Mouse (Mus musculus) kidney, adult 8-10 months (tissue): ENCODE data around the gene Heatr3.

ENCODE experiments used
- DNase-seq, 2 experiments: peaks; one replicate each; pipeline ENCODE4 v3.0.0; 2022

Gene Heatr3

GRCm38 (mm10) chr8:88137748-88138484 is at the start of gene Heatr3:
Gene Heatr3 (plus strand): TSS chr8:88137855.
- peak; percentile 95 to 98 for DNase-seq

DNA sequence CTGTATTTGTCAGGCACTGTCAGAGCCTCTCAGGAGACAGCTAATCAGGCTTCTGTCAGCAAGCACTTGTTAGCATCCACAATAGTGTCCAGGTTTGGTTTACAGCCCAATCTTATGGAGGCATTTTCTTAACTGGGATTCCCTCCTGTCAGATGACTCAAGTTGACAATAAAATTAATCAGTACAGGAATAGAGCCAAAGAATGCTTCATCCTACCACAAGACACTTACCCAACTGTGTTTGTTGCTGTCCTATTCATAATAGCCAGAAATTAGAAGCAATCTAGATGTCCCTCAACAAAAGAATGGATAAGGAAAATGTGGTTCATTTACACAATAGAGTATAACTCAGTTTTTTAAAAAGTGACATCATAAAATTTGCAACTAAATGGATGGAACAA is 49.6 kb upstream of the Heatr3 start:
- DNase-seq, result no peak

- DNase-seq, result no peak
Measured at GRCm38 (mm10) chr8:88091661-88092060, 46.0 kb upstream of the Heatr3 start.

DNA sequence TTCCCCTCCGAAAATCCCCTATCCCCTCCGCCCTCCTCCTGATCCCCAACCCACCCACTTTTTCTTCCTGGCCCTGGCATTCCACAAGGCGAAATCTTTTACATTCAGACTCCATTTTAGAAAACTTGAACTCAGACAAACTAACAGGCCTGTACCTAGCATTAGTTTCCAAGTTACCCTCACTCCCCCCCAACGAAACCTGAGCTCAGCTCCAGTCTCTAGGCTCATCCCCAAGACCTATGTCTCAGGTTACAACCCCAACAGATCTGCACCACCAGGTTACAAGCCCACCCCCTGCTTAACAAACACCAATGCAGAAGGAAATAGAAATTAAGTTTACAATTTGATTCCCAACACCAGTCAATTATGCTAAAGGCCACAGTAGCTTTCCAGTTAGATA is 44.3 kb upstream of the Heatr3 start:
- no peak for DNase-seq

DNA sequence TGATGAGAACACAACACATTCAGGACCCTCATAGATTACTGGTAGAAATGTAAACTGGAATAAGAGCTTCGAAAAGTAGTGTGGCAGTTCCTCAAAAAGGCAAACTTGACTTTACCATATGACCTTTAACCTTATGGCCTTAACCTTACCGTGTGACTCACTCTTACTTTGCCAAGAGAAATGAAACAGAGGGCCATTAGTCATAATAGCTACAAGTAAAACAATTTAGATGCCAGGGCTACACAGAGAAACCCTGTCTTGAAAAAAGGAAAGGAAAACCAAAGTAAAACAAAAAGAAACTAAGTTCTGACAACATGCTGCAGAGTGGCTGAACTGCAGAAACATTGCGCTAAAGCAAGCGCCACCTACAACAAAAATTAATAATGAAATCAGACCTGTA is 38.8 kb upstream of the Heatr3 start:
- no peak for DNase-seq

DNA sequence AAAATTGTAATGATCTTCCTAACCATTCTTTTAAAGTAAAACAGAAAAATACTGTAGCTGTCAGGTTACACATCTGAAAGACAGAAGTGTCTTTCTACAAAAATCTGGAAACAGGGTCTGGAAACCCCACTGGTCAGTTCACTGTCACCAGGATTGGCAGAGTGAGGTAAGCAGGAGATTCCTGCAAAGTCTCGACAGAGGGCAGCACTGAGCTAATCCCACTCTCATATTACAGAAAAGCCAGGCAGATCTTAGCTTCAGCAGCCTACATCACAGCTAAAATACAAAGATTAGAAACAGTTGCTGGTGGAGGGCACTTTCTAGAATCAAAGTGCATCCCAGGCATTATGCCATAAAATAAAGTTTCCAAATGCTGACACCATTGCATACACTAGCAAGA is 38.1 kb upstream of the Heatr3 start:
- peak in 1 of 2 experiments; percentile 32 for DNase-seq

- no peak for DNase-seq
Measured at GRCm38 (mm10) chr8:88109241-88109640, 28.4 kb upstream of the Heatr3 start.

- peak; percentile 96 to 98 for DNase-seq
Measured at GRCm38 (mm10) chr8:88118456-88119036, 19.1 kb upstream of the Heatr3 start, which contains the start of gene Cnep1r1. Gene Cnep1r1 (plus strand): TSS chr8:88118769.

DNA sequence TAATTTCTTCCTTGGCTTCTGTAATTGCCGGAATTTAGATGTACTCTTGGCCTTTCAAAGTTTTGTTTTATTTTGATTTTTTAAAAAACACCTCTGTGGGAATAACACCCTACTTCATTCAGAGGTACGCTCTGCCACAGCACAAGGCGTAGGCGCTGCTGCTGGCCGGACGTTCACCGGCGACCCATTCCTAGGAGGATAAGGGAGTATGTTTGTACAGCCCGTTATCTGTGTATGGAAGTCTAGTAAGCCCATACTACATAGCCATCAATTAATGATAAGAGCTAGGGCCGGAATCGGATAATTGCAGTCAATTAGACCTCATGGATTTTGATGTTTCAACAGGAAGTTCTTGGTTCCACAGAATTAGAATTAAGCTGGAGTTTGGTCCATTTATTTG is 18.6 kb upstream of the Heatr3 start:
- DNase-seq, result no peak

- DNase-seq, result no peak
Measured at GRCm38 (mm10) chr8:88124850-88125249, 12.8 kb upstream of the Heatr3 start.

- no peak for DNase-seq
Measured at GRCm38 (mm10) chr8:88129397-88129796, 8.3 kb upstream of the Heatr3 start.

GRCm38 (mm10) chr8:88130754-88131317 is 6.8 kb upstream of the Heatr3 start:
- peak; percentile 38 to 54 for DNase-seq

DNA sequence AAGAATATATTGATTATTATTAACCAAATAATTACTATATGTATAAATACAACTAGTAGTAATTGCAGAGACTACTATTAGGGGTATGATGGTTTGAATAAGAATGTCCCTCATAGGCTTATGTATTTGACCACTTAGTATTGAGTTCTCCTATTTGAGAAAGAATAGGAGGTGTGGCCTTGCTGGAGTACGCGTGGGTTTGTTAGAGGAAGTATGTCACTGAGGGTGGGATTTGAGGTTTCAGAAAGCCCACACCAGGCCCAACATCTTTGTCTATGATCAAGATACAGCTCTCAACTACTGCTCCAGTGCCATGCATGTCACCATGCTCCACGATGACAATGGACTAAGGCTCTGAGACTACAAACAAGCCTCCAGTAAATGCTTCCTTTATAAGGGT is 1.6 kb downstream of the Heatr3 start:
- DNase-seq, result no peak

DNA sequence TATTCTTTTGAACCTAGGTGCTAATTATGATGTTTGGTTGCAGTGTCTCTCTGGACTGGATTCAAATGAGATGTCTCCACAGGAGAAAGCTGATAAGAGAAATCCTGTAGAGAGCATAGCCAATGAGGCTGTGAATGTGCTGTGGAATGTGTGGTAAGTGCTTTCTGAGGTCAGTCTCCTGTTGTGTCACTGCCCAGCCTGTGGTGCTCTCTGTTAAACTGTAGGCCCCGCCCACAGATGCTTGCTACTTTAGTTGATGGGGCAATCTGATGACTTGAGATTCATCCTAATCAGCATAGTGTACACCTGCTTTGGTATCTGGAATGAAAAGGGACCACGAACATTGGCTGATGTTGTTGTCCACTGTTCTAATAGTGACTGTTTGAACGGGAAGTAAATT is 4.0 kb downstream of the Heatr3 start:
- DNase-seq, result no peak

- no peak for DNase-seq
Measured at GRCm38 (mm10) chr8:88144041-88144440, 6.4 kb downstream of the Heatr3 start.

DNA sequence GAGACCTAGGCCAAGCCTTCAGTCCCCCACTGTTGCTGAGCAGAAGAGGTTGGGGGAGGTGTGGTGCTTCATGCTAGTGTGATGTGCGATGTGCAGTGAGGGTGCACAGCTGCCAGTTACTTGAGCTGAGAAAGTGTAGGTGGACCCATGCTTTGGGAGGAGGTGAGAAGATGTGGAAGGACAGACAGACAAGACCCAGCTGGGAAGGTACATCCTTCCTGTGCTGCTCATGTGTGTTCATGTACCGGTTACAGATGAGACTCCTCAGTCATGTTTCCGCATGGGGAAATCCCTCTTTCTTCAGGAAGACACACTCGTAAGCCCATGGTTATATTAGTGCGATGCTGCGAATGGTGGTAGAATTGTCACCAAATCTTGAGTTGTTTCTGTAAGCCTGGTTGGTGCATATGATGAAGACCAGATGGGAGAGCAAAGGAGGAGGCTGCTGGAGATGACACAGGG is 13.3 kb downstream of the Heatr3 start:
- no peak for DNase-seq

GRCm38 (mm10) chr8:88160237-88160995 is 22.8 kb downstream of the Heatr3 start:
- no peak for DNase-seq

DNA sequence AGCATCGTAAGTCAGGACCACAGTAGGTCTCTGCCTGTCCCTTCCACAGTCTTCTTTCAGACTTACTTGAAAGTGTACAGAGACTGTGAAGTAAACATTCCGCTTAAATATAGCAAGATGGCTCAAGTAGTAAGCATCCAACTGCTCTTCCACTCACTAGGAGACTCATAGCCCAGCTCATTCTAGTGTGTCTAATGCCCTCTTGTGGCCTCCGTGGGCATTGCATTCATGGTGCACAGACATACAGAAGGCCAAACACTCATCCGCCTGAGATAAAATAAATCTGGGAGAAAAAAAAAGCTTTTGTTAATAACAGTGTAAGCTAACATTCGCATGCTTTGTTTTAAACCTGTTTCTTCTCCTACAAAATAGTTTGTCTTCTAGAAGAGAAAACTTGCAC is 23.8 kb downstream of the Heatr3 start:
- DNase-seq, result peak; percentile 39 to 77

DNA sequence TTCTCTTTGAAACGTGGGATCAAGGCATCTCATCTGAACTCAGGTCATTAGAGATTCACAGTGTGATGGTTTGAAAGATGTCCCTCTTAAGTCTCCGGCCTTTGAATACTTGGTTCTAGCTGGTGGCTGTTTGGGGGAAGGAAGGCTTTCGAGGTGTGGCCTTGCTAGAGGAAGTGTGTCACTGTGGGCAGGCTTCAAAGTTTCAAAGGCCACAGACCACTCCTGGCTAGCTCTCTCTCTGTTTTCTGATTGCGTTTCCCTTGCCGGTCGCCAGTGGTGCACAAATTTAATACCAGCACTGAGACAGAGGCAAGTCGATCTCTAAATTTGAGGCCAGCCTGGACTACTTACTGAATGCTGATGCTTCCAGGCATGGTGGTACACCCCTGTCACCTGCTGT is 37.6 kb downstream of the Heatr3 start:
- DNase-seq, result no peak

DNA sequence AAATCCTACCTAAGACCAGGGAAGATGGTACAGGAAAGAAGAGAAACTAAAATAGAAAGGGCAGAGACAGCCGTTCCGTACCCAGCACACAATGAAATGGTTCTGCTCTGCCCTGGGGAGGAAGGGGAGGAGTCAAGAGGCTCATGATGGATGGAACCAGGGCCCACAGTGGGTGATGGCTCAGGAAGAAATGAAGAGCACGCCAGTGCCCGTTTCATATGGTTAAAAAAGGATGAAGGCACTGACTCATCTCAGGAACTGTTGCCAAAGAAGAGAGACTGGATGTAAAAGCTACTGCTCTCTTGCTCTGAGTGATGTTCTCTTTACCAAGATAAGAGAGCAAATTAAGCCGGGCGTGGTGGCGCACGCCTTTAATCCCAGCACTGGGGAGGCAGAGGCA is 39.6 kb downstream of the Heatr3 start:
- DNase-seq, result no peak

DNA sequence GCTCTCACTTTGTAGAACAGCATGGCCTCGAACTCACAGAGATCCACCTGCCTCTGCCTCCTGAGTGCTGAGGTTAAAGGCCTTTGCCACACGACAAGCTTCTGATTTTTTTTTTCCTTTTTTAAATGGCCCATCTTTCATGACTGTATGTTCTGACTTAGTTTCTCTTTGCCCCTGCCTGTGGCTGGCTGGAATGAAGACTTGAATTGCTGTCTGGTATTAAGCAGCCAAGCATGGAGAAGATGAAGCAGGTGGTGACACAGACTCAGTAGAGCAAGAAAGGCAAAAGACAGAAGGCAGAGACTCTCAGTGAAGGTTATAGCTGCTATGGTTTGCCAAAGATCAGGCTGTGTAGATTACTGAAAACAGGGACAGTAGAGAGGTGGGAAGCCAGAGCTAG is 45.5 kb downstream of the Heatr3 start:
- no peak for DNase-seq

GRCm38 (mm10) chr8:88184914-88185313 is 47.3 kb downstream of the Heatr3 start:
- DNase-seq, result no peak

DNA sequence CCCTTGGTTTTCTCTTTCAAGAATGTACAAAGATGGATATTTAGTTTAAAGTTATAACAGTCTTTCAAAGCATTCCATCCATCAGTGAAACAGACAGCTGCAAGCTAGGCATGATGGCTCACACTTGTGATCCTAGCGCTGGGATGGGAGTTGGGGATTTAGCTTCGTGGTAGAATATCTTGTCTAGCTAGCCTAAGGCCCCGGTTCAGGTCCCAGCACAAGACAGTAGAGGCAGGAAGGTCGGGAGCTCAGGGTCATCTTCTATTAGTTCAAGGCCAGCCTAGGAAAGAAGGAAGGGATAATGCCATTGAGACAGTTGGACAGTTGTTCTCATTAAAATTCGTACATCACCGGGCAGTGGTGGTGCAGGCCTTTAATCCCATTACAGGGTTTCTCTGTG is 48.1 kb downstream of the Heatr3 start:
- DNase-seq, result no peak

DNA sequence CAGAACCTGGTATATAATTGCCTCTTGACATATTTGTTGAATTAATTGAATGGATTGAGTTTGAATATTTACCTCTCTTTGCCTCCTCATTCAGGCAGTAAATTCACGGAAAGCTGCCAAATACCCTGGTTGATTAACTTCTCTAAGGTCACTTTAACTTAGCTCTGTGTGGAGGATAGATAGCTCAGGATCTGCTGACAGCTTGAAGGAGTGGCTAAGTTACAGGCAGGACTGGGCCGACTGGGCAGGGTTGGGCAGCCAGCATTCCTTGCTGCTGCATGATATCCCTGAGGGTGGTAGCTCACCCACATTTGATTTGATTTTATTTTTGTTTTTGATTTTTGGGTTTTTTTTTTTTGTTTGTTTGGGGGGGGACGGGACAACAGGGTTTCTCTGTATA is 59.7 kb downstream of the Heatr3 start:
- DNase-seq, result peak; percentile 35 to 61
